Mouse (Mus musculus) gastrocnemius, adult 2 months (tissue): ENCODE results near the gene Zfp579. TPM values are rescaled to one million over a fixed set of nuclear protein-coding genes. Genes with fewer than 3 reads are reported as not detected.

Experiments used
- DNase-seq: peaks from one replicate; pipeline ENCODE4 v3.0.0; 2022
- H3K27ac ChIP-seq: fragments of 200-600 bp; 2 replicates; pipeline ENCODE4 v1.8.1; 2022; ENCODE audit warnings: mild to moderate bottlenecking
- H3K4me3 ChIP-seq: fragments of 200-600 bp; 2 replicates; pipeline ENCODE4 v1.8.1; 2022; ENCODE audit warnings: mild to moderate bottlenecking, moderate library complexity
- CTCF ChIP-seq: fragments of 200-600 bp; IDR thresholded peaks from 2 replicates; pipeline ENCODE4 v1.8.1; 2022; ENCODE audit warnings: antibody characterized with exemption, mild to moderate bottlenecking, moderate library complexity
- intact Hi-C: fragments of 180-260 bp; cut with DNase I; formaldehyde crosslinking; loops from one replicate; pipeline ENCODE4 v1.15.1; 2025
- total RNA-seq, 2 experiments: library from RNA; stranded (reverse); gene quantifications; 2 replicates each; pipeline ENCODE4 v1.2.3; 2021

Gene Zfp579
- total RNA-seq, 2 experiments from 2014 or later, result 8.8 to 9.5 TPM

- Histone ChIP-seq H3K4me3 (no peak overlapping the region), H3K27ac (no peak overlapping the region)
- peak; percentile 86 for DNase-seq
- intact Hi-C loops, result loop anchor here (2.0 to 5.0 kb wide), 3 partner anchors 25 to 313 kb away; partner anchors contain the start of genes Ube2s and Zfp628
- peak; percentile 94; the same call in 1 of the 2 replicates for TF ChIP-seq CTCF
Observed at GRCm38 (mm10) chr7:4940068-4940479, 55.9 kb downstream of the Zfp579 start.

GRCm38 (mm10) chr7:4938456-4938855, 57.5 kb downstream of the Zfp579 start:
- intact Hi-C loops, result loop anchor here (2.0 kb wide), 1 partner anchor 74 kb away; no protein-coding TSS in a partner anchor
- no peak; the same call in none of the 2 replicates for TF ChIP-seq CTCF
- no peak overlapping the region for H3K27ac ChIP-seq
- peak; percentile 83 for DNase-seq
- H3K4me3 ChIP-seq, result no peak overlapping the region

DNA sequence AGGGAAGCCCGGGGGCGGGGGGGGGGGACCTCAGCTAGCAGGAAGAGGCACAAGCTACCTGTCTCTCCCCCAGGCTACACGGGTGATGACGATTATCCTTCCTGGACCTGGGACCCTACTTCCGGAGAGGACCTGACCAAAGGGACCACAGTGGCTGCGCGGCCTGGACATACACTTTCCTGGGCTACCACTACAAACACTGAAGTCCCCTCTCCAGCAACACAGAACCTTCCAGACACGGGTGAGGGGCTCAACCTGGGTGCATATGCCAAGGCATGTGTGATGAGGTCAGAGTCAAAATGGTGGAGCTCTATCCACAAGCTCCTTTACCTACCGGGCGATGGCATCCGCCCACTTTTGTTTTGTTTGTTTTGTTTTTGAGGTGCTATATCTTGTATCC, 58.6 kb downstream of the Zfp579 start:
- no peak overlapping the region for H3K27ac ChIP-seq
- no peak for DNase-seq
- TF ChIP-seq CTCF, result no peak
- no peak overlapping the region for H3K4me3 ChIP-seq
- intact Hi-C loops, result no loop called here

DNA sequence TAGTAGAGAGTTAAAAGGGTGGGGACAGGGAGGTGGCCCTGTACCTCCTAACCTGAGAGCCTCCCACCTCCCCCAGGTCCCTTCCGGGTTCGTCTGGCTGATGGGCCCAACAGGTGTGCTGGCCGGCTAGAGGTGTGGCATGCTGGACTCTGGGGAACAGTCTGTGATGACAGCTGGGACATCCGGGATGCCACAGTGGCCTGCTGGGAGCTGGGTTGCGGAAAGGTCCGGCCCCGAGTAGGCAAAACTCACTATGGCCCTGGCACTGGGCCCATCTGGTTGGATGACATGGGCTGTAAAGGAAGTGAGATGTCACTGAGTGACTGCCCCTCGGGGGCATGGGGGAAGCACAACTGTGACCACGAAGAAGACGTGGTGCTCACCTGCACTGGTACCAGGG, 59.1 kb downstream of the Zfp579 start:
- DNase-seq, result no peak
- intact Hi-C loops, result no loop called here
- TF ChIP-seq CTCF, result no peak
- H3K27ac ChIP-seq, result no peak overlapping the region
- no peak overlapping the region for H3K4me3 ChIP-seq

DNA sequence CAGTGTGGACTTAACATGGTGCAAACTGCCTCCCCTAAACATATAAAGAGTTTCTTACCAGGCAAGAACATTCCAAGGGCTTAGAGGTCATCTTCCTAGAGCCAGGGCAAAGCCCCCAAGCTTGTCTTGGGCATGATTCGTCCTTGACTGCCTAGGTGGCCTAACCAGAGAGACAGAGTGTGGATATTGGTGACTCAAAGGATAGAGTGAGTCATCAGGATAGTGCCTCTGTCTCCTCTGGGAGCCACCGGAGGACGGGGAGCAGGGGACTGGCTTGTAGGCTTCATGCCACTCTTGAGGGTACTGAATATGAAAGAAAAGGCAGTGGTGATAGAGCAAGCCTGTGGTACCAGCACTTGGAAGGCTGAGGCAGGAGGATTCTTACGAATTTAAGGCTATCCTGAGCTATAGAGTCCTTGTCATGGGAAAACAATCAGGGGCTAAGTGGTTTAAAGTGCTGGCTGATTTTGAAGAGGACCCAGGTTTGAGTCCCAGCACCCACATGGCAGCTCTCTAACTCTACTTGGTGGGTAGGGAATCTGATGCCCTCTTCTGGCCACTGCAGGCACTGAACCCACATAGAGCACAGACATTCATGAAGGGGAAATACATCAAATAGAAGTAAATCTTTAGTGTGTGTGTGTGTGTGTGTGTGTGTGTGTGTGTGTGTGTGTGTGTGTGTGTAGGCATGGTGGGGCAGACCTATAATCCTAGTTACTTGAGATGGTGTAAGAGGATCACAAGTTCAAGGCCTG, 61.6 kb downstream of the Zfp579 start:
- Histone ChIP-seq H3K4me3 (no peak overlapping the region), H3K27ac (no peak overlapping the region)
- peak; percentile 27; the same call in 1 of the 2 replicates for TF ChIP-seq CTCF
- intact Hi-C loops, result no loop called here
- no peak for DNase-seq

Other genes starting within 250 kb of the Zfp579 start
- under 1 TPM; 0.51 to 0.78 TPM for gene Cox6b2, start 243.1 kb downstream of the Zfp579 start, total RNA-seq
- gene Fam71e2, start 224.9 kb downstream of the Zfp579 start, total RNA-seq, result not detected
- gene Il11, start 213.3 kb downstream of the Zfp579 start, total RNA-seq, result not detected
- not detected for gene Tmem190, start 213.2 kb downstream of the Zfp579 start, total RNA-seq
- 10 to 100 TPM in 1 of 2 experiments, 1 to 10 TPM in 1; 8.0 to 10.6 TPM for gene Tmem238, start 206.5 kb downstream of the Zfp579 start, total RNA-seq
- gene Rpl28, start 203.3 kb downstream of the Zfp579 start, total RNA-seq, result 100 to 1,000 TPM; 483 to 569 TPM
- gene Ube2s, start 183.6 kb downstream of the Zfp579 start, total RNA-seq, result 10 to 100 TPM; 76.4 to 82.7 TPM
- gene Shisa7, start 151.5 kb downstream of the Zfp579 start, total RNA-seq, result not detected
- gene Isoc2b, start 125.9 kb downstream of the Zfp579 start, total RNA-seq, result 1 to 10 TPM; 3.9 TPM
- 10 to 100 TPM; 26.4 to 33.5 TPM for gene Isoc2a, start 119.0 kb downstream of the Zfp579 start, total RNA-seq
- under 1 TPM; 0.17 to 0.38 TPM for gene Gm36210, start 89.6 kb downstream of the Zfp579 start, total RNA-seq
- gene Zfp628, start 80.9 kb downstream of the Zfp579 start, total RNA-seq, result 10 to 100 TPM in 1 of 2 experiments, 1 to 10 TPM in 1; 8.5 to 10.7 TPM
- gene Nat14, start 74.1 kb downstream of the Zfp579 start, total RNA-seq, result 1 to 10 TPM; 2.7 to 5.9 TPM
- gene Ssc5d, start 70.4 kb downstream of the Zfp579 start, total RNA-seq, result 1 to 10 TPM; 4.3 to 8.7 TPM
- 10 to 100 TPM; 36.7 to 77.0 TPM for gene Sbk2, start 31.8 kb downstream of the Zfp579 start, total RNA-seq
- gene Sbk3, start 25.0 kb downstream of the Zfp579 start, total RNA-seq, result 1 to 10 TPM in 1 of 2 experiments, under 1 TPM in 1; 0.46 to 5.2 TPM
- gene Zfp524, start 18.3 kb upstream of the Zfp579 start, total RNA-seq, result 10 to 100 TPM in 1 of 2 experiments, 1 to 10 TPM in 1; 6.5 to 10.4 TPM
- gene Fiz1, start 18.5 kb upstream of the Zfp579 start, total RNA-seq, result 10 to 100 TPM; 23.2 to 23.3 TPM
- gene Gm44973, start 19.3 kb upstream of the Zfp579 start, total RNA-seq, result not detected
- gene Zfp865, start 24.2 kb upstream of the Zfp579 start, total RNA-seq, result 10 to 100 TPM; 12.9 to 15.6 TPM
- not detected for gene Ccdc106, start 24.4 kb upstream of the Zfp579 start, total RNA-seq
- not detected for gene 4632433K11Rik, start 38.0 kb upstream of the Zfp579 start, total RNA-seq
- 1 to 10 TPM; 2.8 to 3.9 TPM for gene Zfp784, start 42.3 kb upstream of the Zfp579 start, total RNA-seq
- gene Zfp580, start 55.4 kb upstream of the Zfp579 start, total RNA-seq, result 1 to 10 TPM; 3.0 to 4.1 TPM
- gene U2af2, start 66.0 kb upstream of the Zfp579 start, total RNA-seq, result 10 to 100 TPM; 50.0 to 51.0 TPM
- 100 to 1,000 TPM; 165 to 171 TPM for gene Epn1, start 84.1 kb upstream of the Zfp579 start, total RNA-seq
- gene Rfpl4, start 120.8 kb upstream of the Zfp579 start, total RNA-seq, result not detected
- gene Rasl2-9, start 129.8 kb upstream of the Zfp579 start, total RNA-seq, result 1 to 10 TPM; 1.4 to 2.9 TPM
- gene Vmn1r55, start 153.5 kb upstream of the Zfp579 start, total RNA-seq, result not detected
- gene Vmn1r56, start 200.6 kb upstream of the Zfp579 start, total RNA-seq, result not detected
- gene Vmn1r57, start 222.3 kb upstream of the Zfp579 start, total RNA-seq, result not detected